Mouse (Mus musculus): ENCODE data around the gene Eif3l. TPM values are rescaled to one million over a fixed set of nuclear protein-coding genes. Genes with fewer than 3 reads are reported as not detected.

The Eif3l gene
- total RNA-seq, 2 experiments from 2014 or later: 172 to 182 TPM

GRCm38 (mm10) chr15:79050160-79050845 is 24.7 kb upstream of the Eif3l start:
- no peak for DNase-seq

- DNase-seq: no peak
Measured at GRCm38 (mm10) chr15:79050964-79051363, 24.0 kb upstream of the Eif3l start.

- no peak for DNase-seq
Measured at GRCm38 (mm10) chr15:79051461-79052360, 23.3 kb upstream of the Eif3l start.

GRCm38 (mm10) chr15:79052366-79052765 is 22.6 kb upstream of the Eif3l start:
- no peak for DNase-seq

- no peak for DNase-seq
Measured at GRCm38 (mm10) chr15:79056601-79057000, 18.4 kb upstream of the Eif3l start.

GRCm38 (mm10) chr15:79057850-79058249 is 17.1 kb upstream of the Eif3l start:
- no peak for DNase-seq

- DNase-seq: no peak
Measured at GRCm38 (mm10) chr15:79060887-79061565, 14.0 kb upstream of the Eif3l start.

GRCm38 (mm10) chr15:79062376-79063159 is 12.4 kb upstream of the Eif3l start, which contains the start of gene Ankrd54:
TSS of gene Ankrd54 (minus strand) at chr15:79062893.
- peak; percentile 98 for DNase-seq

GRCm38 (mm10) chr15:79063160-79063740 is 11.7 kb upstream of the Eif3l start:
- DNase-seq: no peak

GRCm38 (mm10) chr15:79065086-79065770 is 9.8 kb upstream of the Eif3l start:
- no peak for DNase-seq

GRCm38 (mm10) chr15:79066276-79066675 is 8.7 kb upstream of the Eif3l start:
- DNase-seq: no peak

- DNase-seq: no peak
Measured at GRCm38 (mm10) chr15:79067631-79068030, 7.3 kb upstream of the Eif3l start.

- DNase-seq: no peak
Measured at GRCm38 (mm10) chr15:79068416-79068815, 6.6 kb upstream of the Eif3l start.

- DNase-seq: peak; percentile 57
Measured at GRCm38 (mm10) chr15:79071117-79072039, 3.6 kb upstream of the Eif3l start.

GRCm38 (mm10) chr15:79073752-79074151 is 1.2 kb upstream of the Eif3l start:
- no peak for DNase-seq

GRCm38 (mm10) chr15:79074446-79074845 is 533 bp upstream of the Eif3l start:
- no peak for DNase-seq

GRCm38 (mm10) chr15:79075658-79076365 is 833 bp downstream of the Eif3l start:
- no peak for DNase-seq

GRCm38 (mm10) chr15:79079567-79079966 is 4.6 kb downstream of the Eif3l start:
- DNase-seq: no peak

GRCm38 (mm10) chr15:79092284-79092683 is 17.3 kb downstream of the Eif3l start:
- DNase-seq: no peak
